Mouse (Mus musculus) embryonic stem cell, embryonic (primary cell): Measurements from ENCODE around the gene Olfr374.

Experiments
- CTCF ChIA-PET, 4 experiments: fragments of 300-600 bp in 2 of 4; fragments of 350-600 bp in 2 of 4; sonication (Branson Sonifier 250); formaldehyde crosslinking; loops; one replicate each; lab custom pipeline; 2022; ENCODE audit warnings: inconsistent platforms in 2 of 4; lab: Charles Lee
- POLR2A ChIA-PET, 4 experiments: fragments of 300-600 bp in 2 of 4; fragments of 350-600 bp in 2 of 4; sonication (Branson Sonifier 250); formaldehyde crosslinking; loops; one replicate each; lab custom pipeline; 2022; ENCODE audit warnings: antibody characterized with exemption in 4 of 4, inconsistent platforms in 1 of 4; lab: Charles Lee

The Olfr374 gene

DNA sequence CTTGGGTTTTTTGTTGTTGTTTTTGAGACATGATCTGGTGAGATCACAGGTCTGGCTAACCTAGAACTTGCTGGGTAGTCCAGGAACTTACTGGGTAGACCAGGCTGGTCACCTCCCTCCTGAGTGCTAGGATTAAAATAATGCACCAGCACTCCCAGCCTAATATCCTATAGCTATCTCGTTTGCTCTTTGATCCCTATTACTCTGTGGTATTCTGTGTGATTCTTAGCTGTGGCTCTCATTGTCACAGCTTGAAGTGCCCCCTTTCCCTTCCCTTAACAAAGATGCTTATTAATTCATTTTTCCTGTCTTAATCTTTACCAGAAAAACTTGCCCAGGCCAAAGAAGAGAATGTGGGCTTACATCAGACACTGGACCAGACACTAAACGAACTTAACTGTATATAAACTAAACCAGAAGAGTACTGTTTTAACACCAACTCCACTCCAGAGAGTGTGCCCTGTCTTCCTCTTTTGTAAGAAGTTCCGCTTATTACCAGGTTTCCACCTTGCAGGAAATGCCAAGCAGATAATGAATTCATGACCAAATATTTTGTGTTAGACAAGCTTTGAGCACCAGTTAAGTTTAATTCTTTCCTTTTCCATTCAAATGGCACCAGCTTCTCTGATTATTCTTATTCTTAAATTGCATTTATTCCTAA lies 44.7 kb downstream of the Olfr374 start:
- ChIA-PET CTCF (no interaction called here), POLR2A (interaction anchor here in 3 of 4 experiments (0.7 to 16.0 kb wide), 6 partner anchors 10 to 326 kb away, joined by 3 to 278 read pairs (median 3); partner anchors contain the start of gene Tpm4 (in 1 of the 3))

DNA sequence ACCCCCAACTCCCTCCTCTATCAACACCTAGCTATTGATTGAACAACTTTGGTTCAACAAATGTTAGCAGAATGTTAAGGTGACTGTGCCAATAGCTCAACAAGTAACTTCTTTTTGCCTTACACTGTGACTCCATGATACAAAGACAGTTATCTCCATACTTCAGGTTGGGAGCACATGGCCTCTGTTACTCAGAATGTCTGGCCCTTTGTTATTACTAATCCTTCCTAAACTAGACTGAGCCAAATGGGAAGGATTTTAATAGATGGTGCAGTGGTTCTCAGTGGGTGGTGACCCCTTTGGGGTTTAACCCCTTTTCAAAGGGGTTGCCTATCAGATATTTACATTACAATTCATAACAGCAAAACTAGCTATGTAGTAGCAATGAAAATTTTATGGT lies 46.5 kb downstream of the Olfr374 start:
- ChIA-PET POLR2A (interaction anchor here in 3 of 4 experiments (0.6 to 16.0 kb wide), 6 partner anchors 11 to 474 kb away, joined by 3 to 278 read pairs (median 6); partner anchors contain the start of gene Tpm4 (in 2 of the 3)), CTCF (no interaction called here)

DNA sequence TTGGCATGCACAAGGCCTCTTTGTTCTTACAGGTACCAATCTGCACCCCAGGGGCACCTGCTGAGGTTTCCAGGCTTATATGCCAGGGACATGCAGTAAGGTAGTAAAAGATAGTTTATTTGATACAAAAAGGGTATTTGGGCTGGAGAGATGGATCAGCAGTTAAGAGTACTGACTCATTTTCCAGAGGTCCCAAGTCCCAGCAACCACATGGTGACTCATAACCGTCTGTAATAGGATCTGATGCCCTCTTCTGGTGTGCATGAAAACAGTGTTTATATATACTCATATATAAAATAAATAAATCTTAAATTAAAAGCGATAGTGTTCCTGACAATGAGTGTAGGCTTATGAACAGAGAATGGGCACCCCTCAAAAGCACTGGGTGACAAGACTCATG lies 51.3 kb downstream of the Olfr374 start:
- ChIA-PET POLR2A (interaction anchor here in 3 of 4 experiments (0.6 to 16.0 kb wide), 17 partner anchors 7 to 112 kb away, joined by 3 to 278 read pairs (median 3); partner anchors contain the start of genes Tpm4 (in 2 of the 3), Ap1m1 (in 1 of the 3), Fam32a (in 1 of the 3) and Hsh2d (in 1 of the 3)), CTCF (interaction anchor here in 1 of 4 experiments (0.6 kb wide), 2 partner anchors 160 to 555 kb away, joined by 3 read pairs; no protein-coding TSS in a partner anchor)

DNA sequence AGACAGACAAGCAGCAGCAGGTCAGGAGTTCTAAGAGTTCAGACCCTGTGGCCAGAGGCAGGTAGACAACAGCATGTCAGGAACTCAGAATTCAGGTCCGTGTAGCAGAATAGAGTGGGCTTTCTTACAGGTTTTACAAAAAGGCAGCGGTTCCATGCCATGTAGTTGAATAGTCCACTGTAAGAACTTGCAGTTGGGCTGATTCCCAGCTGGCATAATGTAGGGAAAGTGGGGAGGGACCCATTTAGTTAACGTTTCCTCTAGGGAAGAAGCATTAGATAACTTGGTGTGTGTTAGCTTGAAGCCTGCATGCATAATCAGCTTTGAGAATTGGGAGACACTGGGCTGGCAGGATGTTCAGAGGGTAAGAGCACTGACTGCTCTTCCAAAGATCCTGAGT lies 51.9 kb downstream of the Olfr374 start:
- POLR2A ChIA-PET, result interaction anchor here in 2 of 4 experiments (0.6 to 16.0 kb wide), 14 partner anchors 9 to 189 kb away, joined by 3 to 278 read pairs (median 3); partner anchors contain the start of genes Fam32a (in 1 of the 2) and Tpm4 (in 1 of the 2)
- CTCF ChIA-PET, result interaction anchor here in 2 of 4 experiments (0.8 to 1.0 kb wide), 2 partner anchors 22 to 818 kb away, joined by 3 read pairs; no protein-coding TSS in a partner anchor

DNA sequence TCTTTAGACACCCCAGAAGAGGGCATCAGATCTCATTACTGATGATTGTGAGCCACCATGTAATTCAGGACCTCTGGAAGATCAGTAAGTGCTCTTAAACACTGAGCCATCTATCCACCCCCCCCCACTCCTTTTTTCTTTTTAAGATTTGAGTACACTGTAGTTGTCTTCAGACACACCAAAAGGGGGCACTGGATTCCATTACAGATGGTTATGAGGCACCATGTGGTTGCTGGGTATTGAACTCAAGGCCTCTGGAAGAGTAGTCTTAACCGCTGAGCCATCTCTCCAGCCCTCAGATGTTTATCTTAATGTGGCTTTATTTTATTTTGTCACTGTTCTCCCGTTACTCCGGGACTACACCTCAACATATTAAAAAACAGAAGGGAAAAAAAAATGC lies 53.2 kb downstream of the Olfr374 start:
- ChIA-PET POLR2A (interaction anchor here in 2 of 4 experiments (1.0 to 16.0 kb wide), 3 partner anchors 8 to 19 kb away, joined by 3 to 278 read pairs (median 4); partner anchors contain the start of gene Tpm4 (in 1 of the 2)), CTCF (interaction anchor here in 1 of 4 experiments (0.8 kb wide), 1 partner anchor 80 kb away, joined by 3 read pairs; the partner anchor contains the start of gene Ap1m1)

DNA sequence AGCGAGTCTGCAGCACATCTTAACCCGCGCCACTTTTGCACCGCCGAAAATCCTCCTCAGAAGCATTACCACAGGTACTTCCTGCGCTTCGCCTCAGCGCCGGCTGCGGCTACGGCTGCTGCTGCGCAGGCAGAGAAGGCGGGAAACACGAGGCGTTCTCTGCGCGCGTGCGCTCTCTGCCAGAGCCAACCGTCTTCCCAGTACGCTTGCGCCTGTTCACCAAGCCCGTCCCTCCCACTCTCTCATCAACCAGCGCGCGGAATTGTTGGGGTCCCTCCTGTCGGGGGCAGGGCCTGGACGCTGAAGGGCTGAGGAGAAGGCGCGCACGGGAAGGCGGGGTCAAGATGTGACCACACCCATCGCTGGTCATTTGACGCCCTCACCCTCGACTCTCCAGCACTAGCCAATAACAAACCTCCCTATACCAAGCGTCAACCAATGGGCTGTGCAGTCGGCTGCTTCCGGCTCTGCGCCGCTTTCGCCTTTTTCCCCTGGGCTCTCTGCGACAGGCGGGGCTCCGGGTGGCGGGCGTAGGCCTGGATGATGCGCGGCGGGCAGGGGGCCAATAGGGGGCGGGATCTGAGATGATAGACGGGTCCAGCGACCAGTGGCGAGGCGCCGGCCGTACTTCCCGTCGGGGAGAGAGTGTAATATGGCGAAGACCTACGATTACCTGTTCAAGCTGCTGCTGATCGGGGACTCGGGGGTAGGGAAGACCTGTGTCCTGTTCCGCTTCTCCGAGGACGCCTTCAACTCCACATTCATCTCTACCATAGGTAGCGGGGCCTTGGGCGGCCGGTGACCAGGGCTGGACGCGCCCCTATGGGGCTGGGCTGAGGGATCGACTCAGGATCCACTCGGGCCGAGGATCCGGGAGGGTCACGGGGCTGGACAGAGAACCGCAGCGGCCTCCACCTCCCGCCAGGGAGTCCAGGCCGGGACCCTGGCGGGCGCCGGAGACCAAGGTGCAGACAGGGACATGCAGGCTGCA lies 54.2 kb downstream of the Olfr374 start, which contains the start of gene Rab8a:
Gene Rab8a, plus strand, starts transcription at position 494 of the 991 bp plus-strand sequence.
- POLR2A ChIA-PET, result interaction anchor here in 3 of 4 experiments (1.0 to 1.8 kb wide), 12 partner anchors 10 to 433 kb away, joined by 3 to 6 read pairs (median 4); partner anchors contain the start of genes Tpm4 (in 2 of the 3), Ap1m1 (in 1 of the 3) and Fam32a (in 1 of the 3)
- CTCF ChIA-PET, result no interaction called here

DNA sequence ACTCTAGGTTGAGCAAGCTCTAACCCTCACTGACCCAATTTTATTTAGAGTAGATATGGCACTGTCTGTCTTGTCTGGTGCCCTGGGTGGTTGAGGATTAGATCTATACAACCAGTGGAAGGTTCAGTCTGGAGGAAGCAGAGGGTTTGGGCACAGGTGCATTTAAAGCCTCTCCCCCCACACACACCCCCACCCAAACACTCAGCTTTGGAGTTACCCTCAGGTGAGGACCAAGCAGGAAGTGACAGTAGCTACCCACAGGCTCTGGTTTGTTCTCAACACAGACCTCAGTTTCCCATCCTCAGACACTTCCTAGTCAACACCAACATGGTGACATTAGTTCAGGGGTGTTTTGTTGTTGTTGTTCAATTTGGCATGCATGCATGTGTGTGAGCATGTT lies 56.0 kb downstream of the Olfr374 start:
- POLR2A ChIA-PET, result interaction anchor here in 2 of 4 experiments (0.5 to 1.8 kb wide), 8 partner anchors 10 to 192 kb away, joined by 3 to 5 read pairs (median 3); partner anchors contain the start of gene Ap1m1 (in 1 of the 2)
- CTCF ChIA-PET, result interaction anchor here in 1 of 4 experiments (0.6 kb wide), 1 partner anchor 77 kb away, joined by 7 read pairs; the partner anchor contains the start of gene Ap1m1
